Mouse (Mus musculus): ENCODE measurements around the gene Kbtbd6. TPM values are rescaled to one million over a fixed set of nuclear protein-coding genes. Genes with fewer than 3 reads are reported as not detected.

Gene Kbtbd6
- polyA plus RNA-seq, 1 experiment from 2014 or later = 2.8 TPM

DNA sequence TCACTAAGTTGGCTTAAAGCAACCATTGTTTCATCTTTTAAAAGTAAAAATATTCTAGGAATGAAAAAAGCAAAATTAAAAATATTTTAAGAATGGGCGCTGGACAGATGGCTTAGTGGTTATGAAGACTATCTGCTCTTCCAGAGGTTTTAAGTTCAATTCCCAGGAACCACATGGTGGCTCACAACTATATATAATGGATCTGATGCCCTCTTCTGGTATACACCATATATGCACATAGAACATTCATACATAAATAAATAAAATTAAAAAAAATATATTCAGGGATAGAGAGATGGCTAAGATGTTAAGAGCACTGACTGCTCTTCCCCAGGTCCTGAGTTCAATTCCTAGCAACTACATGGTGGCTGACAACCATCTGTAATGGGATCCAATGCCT is 14.0 kb downstream of the Kbtbd6 start:
- Histone ChIP-seq H3K27ac (ENCODE audit: low read length) (no peak overlapping the region), H3K27me3 (ENCODE audit: control insufficient read depth, insufficient read depth, low read length) (no peaks in the 10 kb centered on the region), H3K36me3 (ENCODE audit: control insufficient read depth, insufficient read depth, low read length) (peaks cover 58% of the 10 kb centered on the region), H3K4me2 (replicated peaks; ENCODE audit: low read depth, low read length) (no peak overlapping the region), H3K9me3 (ENCODE audit: control insufficient read depth, low read depth, low read length) (no peaks in the 10 kb centered on the region), H3K4me3 (ENCODE audit: low read depth, low read length) (no peak overlapping the region), H3K4me1 (ENCODE audit: control insufficient read depth, insufficient read depth, low read length) (no peaks in the 10 kb centered on the region), H3K9ac (replicated peaks; ENCODE audit: low read depth, low read length) (no peak overlapping the region)
- 92% methylated on average over 1 of the region's 1 CpGs for WGBS
- no peak for ATAC-seq (ENCODE audit: insufficient number of reproducible peaks, insufficient read depth, low FRiP score, low read depth)

DNA sequence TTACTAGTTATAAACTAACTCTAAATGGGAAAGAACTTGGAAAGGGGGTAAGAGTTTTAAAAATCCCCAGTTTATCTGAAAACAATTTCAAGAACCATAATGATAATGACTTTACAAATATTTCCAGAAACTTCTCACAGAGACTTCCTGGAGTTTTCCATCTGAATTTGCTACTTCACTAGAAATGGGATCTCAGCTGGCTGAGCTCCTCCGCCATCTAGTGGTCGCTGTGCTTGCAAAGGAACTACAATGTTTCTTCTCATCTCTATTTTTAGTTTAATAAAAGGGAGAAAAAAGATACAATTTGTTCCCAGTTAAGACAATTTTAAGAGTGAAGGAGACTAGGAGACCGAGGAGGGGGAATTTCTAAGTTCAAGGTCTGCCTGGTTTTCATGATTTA is 16.0 kb downstream of the Kbtbd6 start:
- Histone ChIP-seq H3K4me2 (replicated peaks; ENCODE audit: low read depth, low read length) (no peak overlapping the region), H3K9me3 (ENCODE audit: control insufficient read depth, low read depth, low read length) (no peaks in the 10 kb centered on the region), H3K4me3 (ENCODE audit: low read depth, low read length) (no peak overlapping the region), H3K27ac (ENCODE audit: low read length) (no peak overlapping the region), H3K27me3 (ENCODE audit: control insufficient read depth, insufficient read depth, low read length) (no peaks in the 10 kb centered on the region), H3K4me1 (ENCODE audit: control insufficient read depth, insufficient read depth, low read length) (no peaks in the 10 kb centered on the region), H3K36me3 (ENCODE audit: control insufficient read depth, insufficient read depth, low read length) (peaks cover 63% of the 10 kb centered on the region), H3K9ac (replicated peaks; ENCODE audit: low read depth, low read length) (no peak overlapping the region)
- no peak for ATAC-seq (ENCODE audit: insufficient number of reproducible peaks, insufficient read depth, low FRiP score, low read depth)
- WGBS = 26% methylated on average over 3 of the region's 3 CpGs

DNA sequence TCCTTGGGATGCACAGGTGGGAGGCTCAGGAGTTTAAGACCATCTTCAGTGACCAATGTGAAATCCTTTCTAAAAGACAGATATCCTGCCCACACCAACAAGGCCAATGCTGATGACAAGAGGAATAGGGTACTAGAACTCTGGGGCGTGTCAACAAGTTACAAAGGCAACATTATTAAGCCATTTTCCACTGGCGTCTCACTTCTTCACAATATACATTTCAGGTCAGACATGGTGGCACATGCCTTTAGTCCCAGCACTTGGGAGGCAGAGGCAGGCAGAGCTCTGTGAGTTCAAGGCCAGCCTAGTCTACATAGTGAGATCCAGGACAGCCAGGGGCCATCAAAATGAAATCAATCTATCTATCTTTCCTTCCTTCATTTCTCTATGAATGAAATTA is 21.7 kb downstream of the Kbtbd6 start:
- Histone ChIP-seq H3K9ac (replicated peaks; ENCODE audit: low read depth, low read length) (no peak overlapping the region), H3K4me1 (ENCODE audit: control insufficient read depth, insufficient read depth, low read length) (no peaks in the 10 kb centered on the region), H3K36me3 (ENCODE audit: control insufficient read depth, insufficient read depth, low read length) (peaks cover 72% of the 10 kb centered on the region), H3K4me3 (ENCODE audit: low read depth, low read length) (no peak overlapping the region), H3K27me3 (ENCODE audit: control insufficient read depth, insufficient read depth, low read length) (no peaks in the 10 kb centered on the region), H3K9me3 (ENCODE audit: control insufficient read depth, low read depth, low read length) (no peaks in the 10 kb centered on the region), H3K4me2 (replicated peaks; ENCODE audit: low read depth, low read length) (no peak overlapping the region), H3K27ac (ENCODE audit: low read length) (no peak overlapping the region)
- 94% methylated on average over 2 of the region's 2 CpGs for WGBS
- no peak for ATAC-seq (ENCODE audit: insufficient number of reproducible peaks, insufficient read depth, low FRiP score, low read depth)

DNA sequence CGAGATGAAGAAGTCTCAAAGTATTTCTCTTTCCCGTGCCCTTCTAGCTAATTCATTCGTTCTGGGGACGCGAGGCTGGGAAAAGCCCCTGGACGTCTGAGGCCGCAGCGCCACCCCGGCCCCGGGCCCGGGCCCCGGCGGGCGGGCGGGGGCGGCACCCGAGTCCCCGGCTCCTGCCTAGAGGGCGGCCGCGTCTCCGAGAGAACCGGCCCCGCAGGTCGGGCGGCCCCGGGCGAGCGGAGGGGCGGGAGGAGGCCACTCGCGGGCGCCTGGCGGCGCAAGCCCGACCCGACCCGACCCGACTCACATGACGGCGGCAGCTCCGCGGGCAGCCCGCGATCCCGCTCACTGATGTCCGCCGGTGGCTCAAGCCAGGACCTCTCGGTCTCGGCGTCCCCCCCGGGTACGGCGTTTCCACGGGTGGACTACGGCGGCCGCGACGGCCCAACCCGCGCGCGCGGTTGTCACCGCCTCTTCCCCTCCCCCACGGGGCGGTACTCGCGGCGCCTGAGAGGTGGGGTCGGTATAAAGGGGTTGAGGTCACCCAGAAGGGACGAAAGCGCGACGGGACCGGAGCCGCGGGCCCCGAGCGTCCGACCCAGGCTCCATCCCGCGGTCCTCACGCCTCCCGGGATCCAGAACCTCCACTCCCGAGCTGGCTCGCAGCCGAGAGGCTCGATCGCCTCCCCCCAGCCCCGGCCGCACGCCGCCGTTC is 29.1 kb downstream of the Kbtbd6 start, which contains the start of gene Elf1:
Elf1 (plus strand) TSS at position 571 of the 715 bp plus-strand sequence.
- H3K4me3 ChIP-seq (ENCODE audit: low read depth, low read length) = peak within 1 kb of the TSS; percentile 91
- WGBS = under 1% methylated on average over 91 of the region's 96 CpGs

DNA sequence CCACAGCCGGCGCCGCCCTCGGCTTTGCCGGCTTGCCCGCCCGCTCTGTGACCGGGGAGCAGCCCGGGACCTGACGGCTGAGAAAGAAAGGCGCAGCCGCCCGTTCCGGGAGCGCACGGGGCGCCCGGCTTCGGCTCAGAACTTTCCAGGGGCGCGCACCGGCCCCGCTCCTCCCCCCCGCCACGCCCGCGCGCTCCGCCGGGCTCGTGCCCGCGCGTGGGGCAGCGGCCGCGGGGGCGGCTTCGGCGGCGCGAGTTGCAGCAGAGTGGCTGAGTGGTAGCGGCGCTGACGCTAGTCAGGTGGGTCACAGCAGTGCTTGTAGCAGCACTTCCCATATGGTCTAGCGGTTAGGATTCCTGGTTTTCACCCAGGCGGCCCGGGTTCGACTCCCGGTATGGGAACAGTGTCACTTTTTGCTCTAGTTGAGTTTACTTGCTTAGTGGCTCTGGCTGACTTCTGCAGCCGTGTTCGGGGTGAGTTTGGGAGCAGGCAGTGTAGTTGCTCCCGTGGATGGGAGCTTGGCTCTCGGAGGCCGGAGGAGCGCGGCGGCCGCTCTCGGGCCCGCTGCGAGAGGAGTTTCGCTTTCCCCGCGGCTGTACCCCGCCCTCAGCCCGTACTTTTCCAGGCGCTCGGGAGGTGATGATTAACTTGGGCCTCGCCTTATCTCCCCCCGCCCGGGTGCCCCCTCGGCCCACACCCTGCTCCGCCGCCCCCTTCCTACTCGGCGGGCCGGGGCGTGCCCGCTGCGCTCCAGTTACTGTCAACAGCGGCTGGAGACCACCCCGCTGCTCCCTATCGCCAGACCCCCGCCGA is 29.9 kb downstream of the Kbtbd6 start, which contains the start of gene Wbp4:
Wbp4 (minus strand) TSS at position 182 of the 813 bp plus-strand sequence.
- no peaks in the 10 kb centered on the region for H3K9me3 ChIP-seq (ENCODE audit: control insufficient read depth, low read depth, low read length)
- H3K36me3 ChIP-seq (ENCODE audit: control insufficient read depth, insufficient read depth, low read length) = peaks cover 14% of the 10 kb centered on the region
- peak within 1 kb of the TSS; percentile 97 for H3K9ac ChIP-seq (replicated peaks; ENCODE audit: low read depth, low read length)
- H3K4me1 ChIP-seq (ENCODE audit: control insufficient read depth, insufficient read depth, low read length) = peaks cover 28% of the 10 kb centered on the region
- peak within 1 kb of the TSS; percentile 61 for H3K4me2 ChIP-seq (replicated peaks; ENCODE audit: low read depth, low read length)
- H3K4me3 ChIP-seq (ENCODE audit: low read depth, low read length) = peak within 1 kb of the TSS; percentile 91
- peak within 1 kb of the TSS; percentile 100 for H3K27ac ChIP-seq (ENCODE audit: low read length)
- H3K27me3 ChIP-seq (ENCODE audit: control insufficient read depth, insufficient read depth, low read length) = no peaks in the 10 kb centered on the region
- peak; percentile 85 for ATAC-seq (ENCODE audit: insufficient number of reproducible peaks, insufficient read depth, low FRiP score, low read depth)
- under 1% methylated on average over 71 of the region's 86 CpGs for WGBS

More for the DNA sequence above, 29.1 kb downstream of the Kbtbd6 start, which contains the start of gene Elf1:
- peaks cover 16% of the 10 kb centered on the region for H3K36me3 ChIP-seq (ENCODE audit: control insufficient read depth, insufficient read depth, low read length)
- H3K4me2 ChIP-seq (replicated peaks; ENCODE audit: low read depth, low read length) = peak within 1 kb of the TSS; percentile 61
- ATAC-seq (ENCODE audit: insufficient number of reproducible peaks, insufficient read depth, low FRiP score, low read depth) = peak; percentile 86
- peak within 1 kb of the TSS; percentile 97 for H3K9ac ChIP-seq (replicated peaks; ENCODE audit: low read depth, low read length)
- H3K4me1 ChIP-seq (ENCODE audit: control insufficient read depth, insufficient read depth, low read length) = peaks cover 21% of the 10 kb centered on the region
- no peaks in the 10 kb centered on the region for H3K9me3 ChIP-seq (ENCODE audit: control insufficient read depth, low read depth, low read length)
- peak within 1 kb of the TSS; percentile 100 for H3K27ac ChIP-seq (ENCODE audit: low read length)
- H3K27me3 ChIP-seq (ENCODE audit: control insufficient read depth, insufficient read depth, low read length) = no peaks in the 10 kb centered on the region

DNA sequence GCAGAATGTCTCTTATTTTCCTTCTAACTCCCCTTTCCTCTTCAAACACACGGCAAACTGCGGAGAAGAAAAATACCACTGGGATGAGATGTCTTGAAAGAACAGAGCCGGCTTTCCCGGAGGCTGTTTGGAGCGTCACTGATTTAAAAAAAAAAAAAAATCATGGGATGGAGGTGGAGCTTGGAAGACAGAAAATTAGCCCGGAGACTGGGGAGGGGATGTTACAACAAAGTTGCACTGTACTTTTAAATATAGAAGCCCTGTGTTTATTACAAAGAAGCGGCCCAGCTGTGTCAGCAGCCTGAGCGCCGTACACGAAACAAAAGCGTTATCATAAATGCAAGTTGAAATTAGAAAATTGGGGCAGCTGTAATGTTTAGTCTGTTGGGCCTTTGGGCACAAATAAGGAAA is 30.6 kb downstream of the Kbtbd6 start:
- peaks cover 35% of the 10 kb centered on the region for H3K4me1 ChIP-seq (ENCODE audit: control insufficient read depth, insufficient read depth, low read length)
- peak overlapping the region; percentile 97 for H3K9ac ChIP-seq (replicated peaks; ENCODE audit: low read depth, low read length)
- no peak for ATAC-seq (ENCODE audit: insufficient number of reproducible peaks, insufficient read depth, low FRiP score, low read depth)
- peak overlapping the region; percentile 91 for H3K4me3 ChIP-seq (ENCODE audit: low read depth, low read length)
- H3K9me3 ChIP-seq (ENCODE audit: control insufficient read depth, low read depth, low read length) = no peaks in the 10 kb centered on the region
- no peaks in the 10 kb centered on the region for H3K27me3 ChIP-seq (ENCODE audit: control insufficient read depth, insufficient read depth, low read length)
- H3K36me3 ChIP-seq (ENCODE audit: control insufficient read depth, insufficient read depth, low read length) = peaks cover 10% of the 10 kb centered on the region; the same call in 1 of the 2 replicates
- WGBS = under 1% methylated on average over 11 of the region's 11 CpGs
- H3K4me2 ChIP-seq (replicated peaks; ENCODE audit: low read depth, low read length) = peak overlapping the region; percentile 61
- peak overlapping the region; percentile 100 for H3K27ac ChIP-seq (ENCODE audit: low read length)

DNA sequence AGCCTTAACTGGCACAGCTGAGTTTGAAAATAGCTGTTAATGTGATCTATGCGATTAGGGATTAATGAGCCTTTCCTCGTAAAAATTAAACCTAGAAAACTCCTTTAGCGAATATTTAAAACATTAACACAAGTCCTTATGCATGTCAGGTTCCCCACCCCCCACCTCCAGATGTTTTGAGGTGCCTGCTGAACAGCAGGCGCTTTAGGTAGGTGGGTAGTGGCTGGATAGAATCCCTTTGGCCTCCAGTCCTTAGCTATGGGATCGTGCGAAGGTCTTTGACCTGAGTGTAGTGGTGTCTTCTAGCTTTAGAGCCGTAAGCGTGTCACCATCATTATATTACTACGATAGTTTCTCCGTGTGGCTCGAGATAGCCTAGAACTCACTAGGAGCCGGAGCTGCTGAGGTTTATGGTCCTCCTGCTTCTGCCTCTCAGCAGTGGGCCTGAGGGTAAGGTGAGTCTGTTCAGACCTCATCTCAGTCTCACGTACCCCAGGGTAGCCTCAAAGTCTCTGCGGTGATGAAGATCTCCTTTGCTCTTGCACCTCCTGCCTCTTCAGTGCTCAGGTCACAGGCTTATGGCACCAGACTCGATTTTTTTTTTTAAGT is 31.2 kb downstream of the Kbtbd6 start:
- H3K27me3 ChIP-seq (ENCODE audit: control insufficient read depth, insufficient read depth, low read length) = no peaks in the 10 kb centered on the region

DNA sequence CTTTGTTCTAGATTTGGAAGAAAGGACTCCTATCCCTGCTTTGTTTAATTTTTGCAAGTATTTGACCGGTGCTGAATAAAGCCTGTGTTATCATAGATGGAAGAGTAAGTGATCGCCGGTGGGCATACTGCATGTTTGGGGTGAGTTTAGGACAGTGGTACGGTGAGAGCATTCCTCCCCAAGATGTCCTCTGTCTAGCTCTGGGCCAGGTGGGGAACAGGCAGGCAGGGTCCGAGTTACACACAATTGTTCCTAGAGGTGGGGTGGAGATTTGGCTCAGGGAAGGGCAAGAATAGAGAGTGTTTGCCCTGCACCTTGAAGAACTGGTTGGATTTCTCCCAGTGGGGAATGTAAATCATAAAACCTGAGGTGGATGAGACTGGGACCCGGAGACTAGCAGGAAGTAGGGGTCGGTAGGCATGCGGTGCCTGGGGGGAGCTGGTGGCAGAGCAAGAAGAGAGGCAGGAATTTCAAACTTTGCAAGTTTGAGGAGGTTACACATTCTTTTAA is 32.0 kb downstream of the Kbtbd6 start:
- ATAC-seq (ENCODE audit: insufficient number of reproducible peaks, insufficient read depth, low FRiP score, low read depth) = peak; percentile 8; the same call in 1 of the 2 replicates
- 0 out of 2 replicates have a peak overlapping the region, but pooled peaks have one; percentile 97 for H3K9ac ChIP-seq (replicated peaks; ENCODE audit: low read depth, low read length)
- WGBS = 55% methylated on average over 8 of the region's 8 CpGs
- peak overlapping the region; percentile 91 for H3K4me3 ChIP-seq (ENCODE audit: low read depth, low read length)
- H3K4me1 ChIP-seq (ENCODE audit: control insufficient read depth, insufficient read depth, low read length) = peaks cover 46% of the 10 kb centered on the region
- H3K27me3 ChIP-seq (ENCODE audit: control insufficient read depth, insufficient read depth, low read length) = no peaks in the 10 kb centered on the region
- peak overlapping the region; percentile 100 for H3K27ac ChIP-seq (ENCODE audit: low read length)
- H3K4me2 ChIP-seq (replicated peaks; ENCODE audit: low read depth, low read length) = peak overlapping the region; percentile 61
- no peaks in the 10 kb centered on the region for H3K9me3 ChIP-seq (ENCODE audit: control insufficient read depth, low read depth, low read length)
- no peaks in the 10 kb centered on the region for H3K36me3 ChIP-seq (ENCODE audit: control insufficient read depth, insufficient read depth, low read length)

More for the DNA sequence above, 31.2 kb downstream of the Kbtbd6 start:
- 19% methylated on average over 15 of the region's 15 CpGs for WGBS
- ATAC-seq (ENCODE audit: insufficient number of reproducible peaks, insufficient read depth, low FRiP score, low read depth) = no peak
- H3K36me3 ChIP-seq (ENCODE audit: control insufficient read depth, insufficient read depth, low read length) = peaks cover 7% of the 10 kb centered on the region; the same call in 1 of the 2 replicates
- H3K4me1 ChIP-seq (ENCODE audit: control insufficient read depth, insufficient read depth, low read length) = peaks cover 41% of the 10 kb centered on the region
- H3K27ac ChIP-seq (ENCODE audit: low read length) = peak overlapping the region; percentile 100
- H3K9me3 ChIP-seq (ENCODE audit: control insufficient read depth, low read depth, low read length) = no peaks in the 10 kb centered on the region
- H3K4me2 ChIP-seq (replicated peaks; ENCODE audit: low read depth, low read length) = peak overlapping the region; percentile 61
- H3K9ac ChIP-seq (replicated peaks; ENCODE audit: low read depth, low read length) = peak overlapping the region; percentile 97
- H3K4me3 ChIP-seq (ENCODE audit: low read depth, low read length) = peak overlapping the region; percentile 91

All from stomach, embryonic 14.5 days (tissue).